Mouse (Mus musculus) lung, embryonic 14.5 days (tissue): ENCODE data around the gene Ppp1r13b. TPM values are rescaled to one million over a fixed set of nuclear protein-coding genes. Genes with fewer than 3 reads are reported as not detected.

Source experiments
- ATAC-seq: fragments of 200-750 bp; cut with Nextera tagmentation; 2 replicates; pipeline ENCODE4 v1.8.0; 2017; ENCODE audit warnings: mild to moderate bottlenecking, moderate TSS enrichment, moderate library complexity; ENCODE audit not compliant: insufficient read depth
- DNase-seq: peaks from one replicate; pipeline ENCODE4 v3.0.0-alpha.2; 2015
- H3K27ac ChIP-seq: fragments of 300-500 bp; sonication (generic); 2 replicates; pipeline ENCODE4 v1.5.1; 2014; ENCODE audit warnings: low read depth, mild to moderate bottlenecking, moderate library complexity
- H3K27me3 ChIP-seq: fragments of 300-500 bp; sonication (generic); 2 replicates; pipeline ENCODE4 v1.6.1; 2014; ENCODE audit warnings: low read length, control low read depth; ENCODE audit not compliant: insufficient read depth
- H3K36me3 ChIP-seq: fragments of 300-500 bp; sonication (generic); 2 replicates; pipeline ENCODE4 v1.6.1; 2014; ENCODE audit warnings: control low read depth; ENCODE audit not compliant: insufficient read depth
- H3K4me1 ChIP-seq: fragments of 300-500 bp; sonication (generic); 2 replicates; pipeline ENCODE4 v1.6.1; 2014; ENCODE audit warnings: antibody characterized with exemption, control low read depth; ENCODE audit not compliant: insufficient read depth
- H3K4me2 ChIP-seq: fragments of 300-500 bp; sonication (generic); 2 replicates; pipeline ENCODE4 v1.6.1; 2014; ENCODE audit warnings: mild to moderate bottlenecking
- H3K4me3 ChIP-seq: fragments of 300-500 bp; sonication (generic); 2 replicates; pipeline ENCODE4 v1.5.1; 2014; ENCODE audit warnings: low read depth, low read length
- H3K9ac ChIP-seq: fragments of 300-500 bp; sonication (generic); 2 replicates; pipeline ENCODE4 v1.6.1; 2014
- H3K9me3 ChIP-seq: fragments of 300-500 bp; sonication (generic); 2 replicates; pipeline ENCODE4 v1.6.1; 2016; ENCODE audit warnings: low read depth, low read length, control low read depth
- CTCF ChIP-seq: IDR thresholded peaks from 2 replicates; pipeline ENCODE4 v1.5.1; 2016; ENCODE audit warnings: antibody characterized with exemption, low read depth
- WGBS: fragments of 180-500 bp; shearing (Covaris S2); extraction: QIAGEN DNeasy Blood & Tissue Kit; methylation state at CpG from one replicate; pipeline ENCODE4 v1.1.7; 2014; 5-methylcytosine and 5-hydroxymethylcytosine counted together
- polyA plus RNA-seq: library from polyadenylated mRNA; unstranded; fragments of >200 nt; fragmentation: Nextera tagmentation; extraction: Ambion mirVana; gene quantifications from 2 replicates; pipeline ENCODE4 v1.2.1, GENCODE M21; 2014

Gene Ppp1r13b
- polyA plus RNA-seq, 1 experiment from 2014 or later: 29.0 TPM

- DNase-seq: peak; percentile 9
- peak; percentile 27; the same call in 1 of the 2 replicates for TF ChIP-seq CTCF
- Histone ChIP-seq H3K4me1 (no peaks in the 10 kb centered on the region), H3K27ac (no peak overlapping the region), H3K9me3 (no peaks in the 10 kb centered on the region), H3K9ac (no peak overlapping the region), H3K36me3 (peaks cover 45% of the 10 kb centered on the region), H3K4me3 (no peak overlapping the region), H3K27me3 (no peaks in the 10 kb centered on the region), H3K4me2 (no peak overlapping the region)
- no peak for ATAC-seq
- WGBS: 72% methylated on average over 15 of the region's 15 CpGs
These were observed 65.1 kb downstream of the Ppp1r13b start for GRCm38 (mm10) chr12:111842565-111843433.

GRCm38 (mm10) chr12:111833457-111833856 lies 74.5 kb downstream of the Ppp1r13b start:
- DNase-seq (no peak), ATAC-seq (peak; percentile 33; the same call in 1 of the 2 replicates)
- 82% methylated on average over 10 of the region's 10 CpGs for WGBS
- Histone ChIP-seq H3K27me3 (no peaks in the 10 kb centered on the region), H3K36me3 (peaks cover 100% of the 10 kb centered on the region), H3K27ac (no peak overlapping the region), H3K4me2 (no peak overlapping the region), H3K4me3 (no peak overlapping the region), H3K4me1 (no peaks in the 10 kb centered on the region), H3K9ac (no peak overlapping the region), H3K9me3 (no peaks in the 10 kb centered on the region)
- no peak for TF ChIP-seq CTCF

- Histone ChIP-seq H3K36me3 (peaks cover 100% of the 10 kb centered on the region), H3K4me3 (no peak overlapping the region), H3K4me1 (no peaks in the 10 kb centered on the region), H3K27me3 (no peaks in the 10 kb centered on the region), H3K4me2 (no peak overlapping the region), H3K9ac (no peak overlapping the region), H3K27ac (no peak overlapping the region), H3K9me3 (no peaks in the 10 kb centered on the region)
- TF ChIP-seq CTCF: no peak
- DNase-seq: no peak
- 83% methylated on average over 5 of the region's 5 CpGs for WGBS
- no peak for ATAC-seq
These were observed 75.3 kb downstream of the Ppp1r13b start for GRCm38 (mm10) chr12:111832643-111833042.

- peaks cover 100% of the 10 kb centered on the region for H3K36me3 ChIP-seq
- WGBS: 82% methylated on average over 10 of the region's 10 CpGs
These were observed 77.5 kb downstream of the Ppp1r13b start for GRCm38 (mm10) chr12:111830375-111830774.

GRCm38 (mm10) chr12:111829954-111830353 lies 78.0 kb downstream of the Ppp1r13b start:
- DNase-seq (no peak), ATAC-seq (no peak)
- H3K36me3 ChIP-seq: peaks cover 100% of the 10 kb centered on the region
- H3K27ac ChIP-seq: no peak overlapping the region
- H3K9me3 ChIP-seq: no peaks in the 10 kb centered on the region
- H3K27me3 ChIP-seq: no peaks in the 10 kb centered on the region
- no peak overlapping the region for H3K9ac ChIP-seq
- H3K4me3 ChIP-seq: no peak overlapping the region
- TF ChIP-seq CTCF: no peak
- WGBS: 91% methylated on average over 9 of the region's 9 CpGs
- H3K4me2 ChIP-seq: no peak overlapping the region
- H3K4me1 ChIP-seq: no peaks in the 10 kb centered on the region

More at GRCm38 (mm10) chr12:111830375-111830774, 77.5 kb downstream of the Ppp1r13b start:
- TF ChIP-seq CTCF: no peak
- DNase-seq (no peak), ATAC-seq (no peak)
- no peak overlapping the region for H3K4me2 ChIP-seq
- H3K9me3 ChIP-seq: no peaks in the 10 kb centered on the region
- no peak overlapping the region for H3K27ac ChIP-seq
- H3K9ac ChIP-seq: no peak overlapping the region
- no peak overlapping the region for H3K4me3 ChIP-seq
- no peaks in the 10 kb centered on the region for H3K4me1 ChIP-seq
- H3K27me3 ChIP-seq: no peaks in the 10 kb centered on the region

- no peak for TF ChIP-seq CTCF
- no peak for ATAC-seq
- no peak overlapping the region for H3K4me2 ChIP-seq
- no peaks in the 10 kb centered on the region for H3K27me3 ChIP-seq
- H3K36me3 ChIP-seq: peaks cover 100% of the 10 kb centered on the region
- H3K9me3 ChIP-seq: no peaks in the 10 kb centered on the region
- no peak overlapping the region for H3K4me3 ChIP-seq
- no peak overlapping the region for H3K27ac ChIP-seq
- H3K4me1 ChIP-seq: no peaks in the 10 kb centered on the region
- 82% methylated on average over 5 of the region's 5 CpGs for WGBS
- H3K9ac ChIP-seq: no peak overlapping the region; the same call in 1 of the 2 replicates
- DNase-seq: no peak
These were observed 78.5 kb downstream of the Ppp1r13b start for GRCm38 (mm10) chr12:111829447-111829846.

- Histone ChIP-seq H3K9ac (no peak overlapping the region), H3K9me3 (no peaks in the 10 kb centered on the region), H3K27me3 (no peaks in the 10 kb centered on the region), H3K4me1 (no peaks in the 10 kb centered on the region), H3K4me2 (no peak overlapping the region), H3K27ac (no peak overlapping the region), H3K4me3 (no peak overlapping the region), H3K36me3 (peaks cover 98% of the 10 kb centered on the region)
- ATAC-seq (no peak), DNase-seq (no peak)
- WGBS: 93% methylated on average over 12 of the region's 12 CpGs
- TF ChIP-seq CTCF: no peak
These were observed 80.4 kb downstream of the Ppp1r13b start for GRCm38 (mm10) chr12:111827556-111827955.
